Comparison of ENCODE assay signal across 23 mouse cellular contexts in the genomic region with DNA sequence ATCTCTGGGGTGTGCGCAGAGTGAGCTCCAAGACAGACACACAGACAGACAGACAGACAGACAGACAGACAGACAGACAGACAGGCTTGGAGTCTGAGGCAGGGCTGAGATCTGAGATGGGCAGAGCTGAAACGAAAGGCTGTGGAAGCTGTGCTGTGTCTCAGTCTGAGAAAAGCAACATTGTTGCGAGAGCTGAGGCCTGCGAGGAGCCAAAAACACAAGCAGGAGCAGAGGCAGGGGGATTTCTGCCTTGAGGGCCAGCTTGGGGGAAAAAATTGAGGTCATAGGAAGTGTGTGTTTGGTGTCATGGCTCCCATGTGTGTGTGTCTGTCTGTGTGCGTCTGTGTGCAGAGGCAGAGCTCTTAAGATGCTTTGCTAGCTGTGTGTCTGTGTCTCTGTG. TPM values are rescaled to one million over a fixed set of nuclear protein-coding genes. Genes with fewer than 3 reads are reported as not detected.
"Had no signal": no experiment of that assay in that cellular context is flagged by ENCODE, and none has a peak within 500 bp of the region (broad histone marks: within the 10 kb centered on the region; RNA-seq: fewer than 3 reads in every experiment).

No protein-coding gene starts in this region.

- H3K27me3 ChIP-seq: midbrain, embryonic 15.5 days; neural tube, embryonic 12.5 days; stomach, embryonic 15.5 days had no signal

- ATAC-seq: midbrain, embryonic 15.5 days had no signal

- DNase-seq: lung, adult 18-20 months; lung, postnatal 10 days; lung, postnatal 4 days; right cerebral cortex, postnatal 14 days; thymus, adult 2 months; thymus, postnatal 25 days; thymus, postnatal 4 days had no signal

- H3K36me3 ChIP-seq: midbrain, embryonic 13.5 days; midbrain, embryonic 15.5 days; neural tube, embryonic 12.5 days; stomach, embryonic 15.5 days had no signal

- H3K9me3 ChIP-seq: stomach, embryonic 15.5 days had no signal

- H3K4me3 ChIP-seq: midbrain, embryonic 13.5 days; midbrain, embryonic 15.5 days; neural tube, embryonic 12.5 days; stomach, embryonic 15.5 days had no signal

- H3K4me1 ChIP-seq: midbrain, embryonic 13.5 days; midbrain, embryonic 15.5 days; stomach, embryonic 15.5 days had no signal

- H3K27ac ChIP-seq: midbrain, embryonic 13.5 days; midbrain, embryonic 15.5 days; neural tube, embryonic 12.5 days; stomach, embryonic 15.5 days; stomach, postnatal 0 days had no signal

RNA-seq across cellular contexts. Expression of gene Vmn1r3, which starts 42.6 kb away (rescaled TPM):
- total RNA-seq: midbrain, postnatal 0 days; monocyte, adult 5-6 weeks; neutrophil, adult 5-6 weeks had no signal
- polyA plus RNA-seq: liver, embryonic 16.5 days; lung, embryonic 14.5 days; lung, embryonic 16.5 days; midbrain, embryonic 11.5 days; midbrain, embryonic 13.5 days; midbrain, embryonic 15.5 days; midbrain, postnatal 0 days; neural tube, embryonic 12.5 days; neural tube, embryonic 14.5 days; spleen, adult 2 months; stomach, embryonic 15.5 days; stomach, postnatal 0 days; testis, adult 2 months; urinary bladder, adult 2 months had no signal
